Comparison of ENCODE assay signal across 25 mouse cellular contexts in the genomic region with DNA sequence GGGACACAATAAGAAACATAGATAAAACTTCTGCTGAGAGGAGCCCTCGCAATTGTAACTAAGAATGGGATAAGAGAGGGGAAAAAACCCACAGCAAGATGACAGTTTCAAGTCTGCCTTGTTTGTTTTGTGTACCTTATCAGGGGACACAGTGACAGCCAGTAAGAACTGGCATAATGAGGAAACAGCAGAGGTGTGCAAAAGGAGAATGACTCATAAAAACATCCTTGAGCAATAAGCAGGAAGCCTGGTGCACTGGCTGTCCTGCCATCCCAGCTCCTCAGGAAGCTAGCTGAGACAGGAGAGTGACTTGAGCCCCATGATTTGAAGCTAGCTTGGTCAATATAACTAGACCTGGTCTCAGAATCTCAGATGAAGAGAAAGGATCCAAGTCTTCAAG. TPM values are rescaled to one million over a fixed set of nuclear protein-coding genes. Genes with fewer than 3 reads are reported as not detected.
A peak's percentile ranks its signal among the peaks of the same experiment; 100 is the strongest.
DNase-seq lines count a peak whose midpoint lies in the region; ATAC-seq and TF ChIP-seq lines count a peak whose summit lies in the region.
"Had no signal": no experiment of that assay in that cellular context is flagged by ENCODE, and none has a peak within 500 bp of the region (broad histone marks: within the 10 kb centered on the region; RNA-seq: fewer than 3 reads in every experiment).

No protein-coding gene starts in this region.

- no peak overlapping the region for H3K4me3 ChIP-seq in G1E (ENCODE audit: low read depth, low read length)
- H3K4me3 ChIP-seq: embryonic facial prominence, embryonic 15.5 days; forebrain, embryonic 12.5 days; neural tube, embryonic 12.5 days; stomach, embryonic 15.5 days had no signal

- H3K4me1 ChIP-seq in G1E (ENCODE audit: insufficient read depth, low read depth, low read length) = peaks cover 43% of the 10 kb centered on the region
- H3K4me1 ChIP-seq: embryonic facial prominence, embryonic 15.5 days; forebrain, embryonic 12.5 days; neural tube, embryonic 12.5 days; stomach, embryonic 15.5 days had no signal

- peak; percentile 21 for DNase-seq in 3T3-L1 (ENCODE audit: low read depth, low spot score)
- DNase-seq in G1E (ENCODE audit: low spot score) = no peak
- DNase-seq in induced T-regulatory cell, adult 2 months (ENCODE audit: low read depth) = peak; percentile 34
- no peak for DNase-seq in right cerebral cortex, postnatal 14 days
- DNase-seq in frontal cortex, adult 2 months (ENCODE audit: extremely low spot score in 1 of 2, low spot score in 1 of 2) = no peak
- DNase-seq in adrenal gland, adult 2 months = no peak
- DNase-seq: cerebellum, adult 2 months; heart, postnatal 14 days; kidney, adult 2 months; kidney, postnatal 36 days; layer of hippocampus, postnatal 36 days; lung, adult 2 months; lung, postnatal 4 days; spleen, adult 18-20 months; thymus, postnatal 25 days had no signal

- no peaks in the 10 kb centered on the region for H3K27me3 ChIP-seq in G1E (ENCODE audit: insufficient read depth, low read length)
- H3K27me3 ChIP-seq: embryonic facial prominence, embryonic 15.5 days; forebrain, embryonic 12.5 days; neural tube, embryonic 12.5 days; stomach, embryonic 15.5 days had no signal

- peak; percentile 56 for ATAC-seq in G1E (ENCODE audit: extremely low read depth, insufficient number of reproducible peaks, low FRiP score, poor library complexity, severe bottlenecking)
- peak; percentile 88 for ATAC-seq in megakaryocyte, adult 5-6 weeks (ENCODE audit: poor library complexity, severe bottlenecking)
- ATAC-seq: activated CD4-positive, CD25-positive, alpha-beta regulatory T cell, adult 4 months had no signal

- H3K36me3 ChIP-seq in G1E (replicated peaks) = peaks cover 80% of the 10 kb centered on the region

- H3K9me3 ChIP-seq in G1E (replicated peaks) = no peaks in the 10 kb centered on the region
- H3K9me3 ChIP-seq: embryonic facial prominence, embryonic 15.5 days; forebrain, embryonic 12.5 days; neural tube, embryonic 12.5 days; stomach, embryonic 15.5 days had no signal

- no peak for TF ChIP-seq CTCF in G1E (IDR thresholded peaks at IDR 0.05; ENCODE audit: low read depth, low read length)

RNA-seq across cellular contexts. Expression of a gene that starts 22.3 kb away (rescaled TPM):
- 27.8 and 28.4 TPM in 2 replicates for total RNA-seq in G1E (2014; fragmentation: Nextera tagmentation)
- total RNA-seq in G1E (2017) = 22.0 and 22.8 TPM in 2 replicates
- 52.0 and 53.0 TPM in 2 replicates for polyA plus RNA-seq in G1E (2012)
- 14.4 and 14.6 TPM in 2 replicates for total RNA-seq in megakaryocyte, adult 5-6 weeks (2015)
- 15.7 and 16.0 TPM in 2 replicates for total RNA-seq in megakaryocyte, adult 5-6 weeks (2017)
- polyA plus RNA-seq in frontal cortex, adult 2 months (2012; rRNA removed) = 21.4 and 22.5 TPM in 2 replicates
- total RNA-seq in adrenal gland, adult 2 months (2021) = 10 to 100 TPM; 46.3 to 51.5 TPM
- polyA plus RNA-seq in adrenal gland, adult 2 months (2012; rRNA removed) = 10.7 and 12.8 TPM in 2 replicates

RNA-seq across cellular contexts. Expression of a gene that starts 40.0 kb away (rescaled TPM):
- total RNA-seq in G1E (2014; fragmentation: Nextera tagmentation) (not detected in 2 replicates), G1E (2017) (not detected in 2 replicates)
- polyA plus RNA-seq in G1E (2012) = not detected in 2 replicates
- total RNA-seq in megakaryocyte, adult 5-6 weeks (2015) = not detected in 2 replicates
- total RNA-seq in megakaryocyte, adult 5-6 weeks (2017) = not detected in 2 replicates
- not detected in 2 replicates for polyA plus RNA-seq in frontal cortex, adult 2 months (2012; rRNA removed)
- not detected for total RNA-seq in adrenal gland, adult 2 months (2021)
- polyA plus RNA-seq in adrenal gland, adult 2 months (2012; rRNA removed) = not detected in 2 replicates
- total RNA-seq: heart, adult 18-20 months; heart, postnatal 14 days; layer of hippocampus, postnatal 36 days; left cerebral cortex, postnatal 36 days; midbrain, postnatal 0 days had no signal
- polyA plus RNA-seq: activated CD4-positive, CD25-positive, alpha-beta regulatory T cell, adult 4 months; cerebellum, adult 2 months; embryonic facial prominence, embryonic 15.5 days; forebrain, embryonic 12.5 days; hindbrain, embryonic 14.5 days; kidney, adult 2 months; lung, adult 2 months; midbrain, postnatal 0 days; neural tube, embryonic 12.5 days; stomach, embryonic 15.5 days had no signal

RNA-seq across cellular contexts. Expression of a gene that starts 44.3 kb away (rescaled TPM):
- total RNA-seq in G1E (2014; fragmentation: Nextera tagmentation) = 95.7 and 142 TPM in 2 replicates
- total RNA-seq in G1E (2017) = 191 and 272 TPM in 2 replicates
- 23.8 and 27.4 TPM in 2 replicates for polyA plus RNA-seq in G1E (2012)
- 135 and 148 TPM in 2 replicates for total RNA-seq in megakaryocyte, adult 5-6 weeks (2015)
- total RNA-seq in megakaryocyte, adult 5-6 weeks (2017) = 73.7 and 87.8 TPM in 2 replicates
- polyA plus RNA-seq in frontal cortex, adult 2 months (2012; rRNA removed) = 977 and 1,045 TPM in 2 replicates
- 1,000 to 10,000 TPM in 1 of 2 experiments, 100 to 1,000 TPM in 1; 942 to 1,033 TPM for total RNA-seq in adrenal gland, adult 2 months (2021)
- polyA plus RNA-seq in adrenal gland, adult 2 months (2012; rRNA removed) = 916 and 1,226 TPM in 2 replicates

RNA-seq across cellular contexts. Expression of a gene that starts 44.7 kb away (rescaled TPM):
- 43.4 and 53.5 TPM in 2 replicates for total RNA-seq in G1E (2014; fragmentation: Nextera tagmentation)
- 11.9 and 16.8 TPM in 2 replicates for total RNA-seq in G1E (2017)
- 94.1 and 106 TPM in 2 replicates for polyA plus RNA-seq in G1E (2012)
- total RNA-seq in megakaryocyte, adult 5-6 weeks (2015) = 35.2 and 45.0 TPM in 2 replicates
- total RNA-seq in megakaryocyte, adult 5-6 weeks (2017) = 11.7 and 12.5 TPM in 2 replicates
- polyA plus RNA-seq in frontal cortex, adult 2 months (2012; rRNA removed) = 48.6 and 49.5 TPM in 2 replicates
- total RNA-seq in adrenal gland, adult 2 months (2021) = 10 to 100 TPM; 45.6 to 60.6 TPM
- 52.9 and 67.8 TPM in 2 replicates for polyA plus RNA-seq in adrenal gland, adult 2 months (2012; rRNA removed)

Comparison
In these comparisons a context has a peak if more than half of its experiments do, and no peak if none do; other contexts are left out.
1. DNase-seq: peak in 3T3-L1 (single experiment) and induced T-regulatory cell, adult 2 months (single experiment); none in G1E (single experiment), right cerebral cortex, postnatal 14 days (single experiment), frontal cortex, adult 2 months (0 of 2) and adrenal gland, adult 2 months (single experiment).